Mouse (Mus musculus) intestine, embryonic 16.5 days (tissue): ENCODE results near the gene Trp53i13. TPM values are rescaled to one million over a fixed set of nuclear protein-coding genes. Genes with fewer than 3 reads are reported as not detected.

Source experiments
- ATAC-seq: fragments of 200-750 bp; cut with Nextera tagmentation; 2 replicates; pipeline ENCODE4 v1.8.0; 2017; ENCODE audit warnings: moderate TSS enrichment, moderate library complexity
- H3K27ac ChIP-seq: fragments of 300-500 bp; sonication (generic); 2 replicates; pipeline ENCODE4 v1.5.1; 2014; ENCODE audit warnings: mild to moderate bottlenecking, low read length
- H3K27me3 ChIP-seq: fragments of 300-500 bp; sonication (generic); replicated peaks from 2 replicates; pipeline ENCODE4 v1.6.1; 2014; ENCODE audit warnings: low read length, control low read depth, mixed read lengths; ENCODE audit not compliant: control insufficient read depth, insufficient read depth
- H3K36me3 ChIP-seq: fragments of 300-500 bp; sonication (generic); 2 replicates; pipeline ENCODE4 v1.6.1; 2014; ENCODE audit warnings: low read length, control low read depth; ENCODE audit not compliant: control insufficient read depth, insufficient read depth
- H3K4me1 ChIP-seq: fragments of 300-500 bp; sonication (generic); 2 replicates; pipeline ENCODE4 v1.6.1; 2014; ENCODE audit warnings: low read length, control low read depth, mixed read lengths; ENCODE audit not compliant: control insufficient read depth, insufficient read depth
- H3K4me2 ChIP-seq: fragments of 300-500 bp; sonication (generic); 2 replicates; pipeline ENCODE4 v1.6.1; 2014; ENCODE audit warnings: low read depth, low read length, control low read depth
- H3K4me3 ChIP-seq: fragments of 300-500 bp; sonication (generic); 2 replicates; pipeline ENCODE4 v1.5.1; 2014; ENCODE audit warnings: mild to moderate bottlenecking, low read length
- H3K9ac ChIP-seq: fragments of 300-500 bp; sonication (generic); 2 replicates; pipeline ENCODE4 v1.6.1; 2014; ENCODE audit warnings: low read depth, low read length
- H3K9me3 ChIP-seq: fragments of 300-500 bp; sonication (generic); 2 replicates; pipeline ENCODE4 v1.6.1; 2016; ENCODE audit warnings: low read length, control low read depth; ENCODE audit not compliant: control insufficient read depth
- WGBS: fragments of 180-500 bp; shearing (Covaris S2); extraction: QIAGEN DNeasy Blood & Tissue Kit; methylation state at CpG from one replicate; pipeline ENCODE4 v1.1.7; 2014; 5-methylcytosine and 5-hydroxymethylcytosine counted together
- polyA plus RNA-seq: library from polyadenylated mRNA; unstranded; fragments of >200 nt; fragmentation: Nextera tagmentation; extraction: Ambion mirVana; gene quantifications from 2 replicates; pipeline ENCODE4 v1.2.1, GENCODE M21; 2015

Trp53i13 gene
- polyA plus RNA-seq, 1 experiment from 2014 or later: 24.1 TPM

DNA sequence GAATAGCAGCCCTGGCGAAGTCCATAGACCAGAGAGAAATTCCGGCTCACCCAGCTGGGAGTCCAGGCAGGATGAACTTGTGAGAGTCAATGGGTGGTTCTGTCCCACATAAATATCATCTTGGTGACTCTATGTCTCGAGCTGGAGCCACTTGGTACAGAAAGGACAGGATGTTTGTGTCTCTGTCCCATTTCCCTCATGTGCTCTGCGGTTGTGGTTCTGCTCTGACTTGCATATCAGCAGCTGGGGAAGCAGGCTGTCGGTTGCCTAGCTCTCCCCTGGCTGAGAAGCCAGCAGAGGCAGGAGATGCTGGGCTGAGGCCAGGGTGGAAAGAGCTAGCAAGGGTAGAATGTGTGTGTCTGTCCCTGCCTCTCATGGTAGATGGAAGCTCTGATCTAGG is 3.3 kb upstream of the Trp53i13 start, which contains the start of gene Gm10392:
Gene Gm10392 (minus strand): TSS at position 156 of the 400 bp plus-strand sequence.
- Histone ChIP-seq H3K9ac (no peak within 1 kb of the TSS), H3K4me1 (peaks cover 20% of the 10 kb centered on the region), H3K4me3 (no peak within 1 kb of the TSS), H3K27me3 (peaks cover 6% of the 10 kb centered on the region; the same call in 1 of the 2 replicates), H3K27ac (no peak within 1 kb of the TSS; the same call in 1 of the 2 replicates), H3K36me3 (no peaks in the 10 kb centered on the region), H3K4me2 (no peak within 1 kb of the TSS), H3K9me3 (no peaks in the 10 kb centered on the region)
- 64% methylated on average over 5 of the region's 5 CpGs for WGBS
- no peak for ATAC-seq

- WGBS: 79% methylated on average over 27 of the region's 27 CpGs
- H3K27ac ChIP-seq: no peak overlapping the region
- H3K36me3 ChIP-seq: no peaks in the 10 kb centered on the region
- peaks cover 24% of the 10 kb centered on the region for H3K4me1 ChIP-seq
- peaks cover 6% of the 10 kb centered on the region; the same call in 1 of the 2 replicates for H3K27me3 ChIP-seq
- H3K4me2 ChIP-seq: no peak overlapping the region
- no peaks in the 10 kb centered on the region for H3K9me3 ChIP-seq
- ATAC-seq: no peak
- H3K4me3 ChIP-seq: no peak overlapping the region
- H3K9ac ChIP-seq: no peak overlapping the region
These were observed 2.4 kb upstream of the Trp53i13 start for GRCm38 (mm10) chr11:77518051-77518798.

- 67% methylated on average over 5 of the region's 5 CpGs for WGBS
- Histone ChIP-seq H3K27me3 (peaks cover 6% of the 10 kb centered on the region; the same call in 1 of the 2 replicates), H3K36me3 (no peaks in the 10 kb centered on the region), H3K9ac (no peak overlapping the region), H3K4me3 (no peak overlapping the region), H3K4me1 (peaks cover 28% of the 10 kb centered on the region), H3K27ac (no peak overlapping the region), H3K9me3 (no peaks in the 10 kb centered on the region), H3K4me2 (no peak overlapping the region)
- ATAC-seq: no peak
These were observed 1.0 kb upstream of the Trp53i13 start for GRCm38 (mm10) chr11:77516553-77517425.

GRCm38 (mm10) chr11:77514832-77515636 is 746 bp downstream of the Trp53i13 start, which contains the start of gene Abhd15:
Gene Abhd15, plus strand, starts transcription at chr11:77515121.
- H3K9me3 ChIP-seq: no peaks in the 10 kb centered on the region
- under 1% methylated on average over 66 of the region's 72 CpGs for WGBS
- peaks cover 28% of the 10 kb centered on the region for H3K4me1 ChIP-seq
- ATAC-seq: peak; percentile 57
- peak within 1 kb of the TSS; percentile 98 for H3K4me2 ChIP-seq
- H3K27me3 ChIP-seq: peaks cover 6% of the 10 kb centered on the region; the same call in 1 of the 2 replicates
- H3K9ac ChIP-seq: peak within 1 kb of the TSS; percentile 67
- peak within 1 kb of the TSS; percentile 58 for H3K4me3 ChIP-seq
- H3K36me3 ChIP-seq: no peaks in the 10 kb centered on the region
- peak within 1 kb of the TSS; percentile 46 for H3K27ac ChIP-seq

GRCm38 (mm10) chr11:77514281-77514831 is 1.4 kb downstream of the Trp53i13 start:
- H3K27me3 ChIP-seq: peaks cover 6% of the 10 kb centered on the region; the same call in 1 of the 2 replicates
- H3K36me3 ChIP-seq: no peaks in the 10 kb centered on the region
- peak overlapping the region; percentile 58 for H3K4me3 ChIP-seq
- H3K4me1 ChIP-seq: peaks cover 28% of the 10 kb centered on the region
- peak overlapping the region; percentile 44; the same call in 1 of the 2 replicates for H3K27ac ChIP-seq
- H3K4me2 ChIP-seq: peak overlapping the region; percentile 98
- WGBS: 18% methylated on average over 19 of the region's 19 CpGs
- ATAC-seq: peak; percentile 4; the same call in 1 of the 2 replicates
- peak overlapping the region; percentile 67 for H3K9ac ChIP-seq
- H3K9me3 ChIP-seq: no peaks in the 10 kb centered on the region

DNA sequence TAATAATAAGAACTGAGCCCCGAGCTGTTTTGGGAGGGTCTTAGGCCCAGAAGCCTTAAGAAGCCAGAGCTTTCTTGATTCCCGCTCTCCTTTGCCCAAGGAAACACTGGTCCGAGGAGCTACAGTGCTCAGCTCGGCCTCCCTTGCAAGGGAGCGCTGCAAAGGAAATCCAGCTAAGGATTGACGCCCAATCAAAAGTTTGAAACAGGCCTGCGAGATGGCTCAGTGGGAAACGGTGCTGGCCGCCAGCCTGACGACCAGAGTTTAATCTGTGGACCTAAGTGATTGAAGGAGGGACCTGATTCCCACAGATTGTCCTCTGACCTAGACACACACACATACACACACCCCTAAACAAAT is 2.0 kb downstream of the Trp53i13 start:
- 12% methylated on average over 10 of the region's 10 CpGs for WGBS
- ATAC-seq: no peak
- peak overlapping the region; percentile 67 for H3K9ac ChIP-seq
- peak overlapping the region; percentile 46; the same call in 1 of the 2 replicates for H3K27ac ChIP-seq
- peak overlapping the region; percentile 54 for H3K4me3 ChIP-seq
- peaks cover 28% of the 10 kb centered on the region for H3K4me1 ChIP-seq
- H3K9me3 ChIP-seq: no peaks in the 10 kb centered on the region
- H3K27me3 ChIP-seq: peaks cover 6% of the 10 kb centered on the region; the same call in 1 of the 2 replicates
- no peaks in the 10 kb centered on the region for H3K36me3 ChIP-seq
- H3K4me2 ChIP-seq: peak overlapping the region; percentile 98

GRCm38 (mm10) chr11:77512891-77513810 is 2.6 kb downstream of the Trp53i13 start:
- Histone ChIP-seq H3K27me3 (peaks cover 6% of the 10 kb centered on the region; the same call in 1 of the 2 replicates), H3K4me2 (peak overlapping the region; percentile 98), H3K4me3 (peak overlapping the region; percentile 69), H3K4me1 (peaks cover 34% of the 10 kb centered on the region), H3K9me3 (no peaks in the 10 kb centered on the region), H3K36me3 (no peaks in the 10 kb centered on the region), H3K9ac (peak overlapping the region; percentile 79), H3K27ac (peak overlapping the region; percentile 85)
- under 1% methylated on average over 65 of the region's 84 CpGs for WGBS
- ATAC-seq: peak; percentile 76

DNA sequence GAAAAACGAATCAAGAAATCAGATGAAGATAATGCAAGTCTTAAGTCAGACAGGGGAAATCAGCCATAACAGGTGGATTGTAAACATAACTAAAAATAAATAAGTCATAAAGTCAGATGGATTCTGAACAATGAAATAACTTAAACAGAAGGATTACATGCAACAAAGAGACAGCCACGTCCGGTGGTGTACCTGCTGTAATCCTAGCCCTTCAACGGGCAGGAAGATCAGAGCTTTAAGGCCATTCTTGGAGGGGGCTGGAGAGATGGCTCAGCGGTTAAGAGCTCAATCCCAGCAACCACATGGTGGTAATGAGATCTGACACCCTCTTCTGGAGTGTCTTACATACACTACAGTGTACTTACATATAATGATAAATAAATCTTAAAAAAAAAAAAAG is 4.4 kb downstream of the Trp53i13 start:
- WGBS: 69% methylated on average over 5 of the region's 5 CpGs
- no peak for ATAC-seq
- Histone ChIP-seq H3K36me3 (peaks cover 12% of the 10 kb centered on the region; the same call in 1 of the 2 replicates), H3K9ac (no peak overlapping the region), H3K4me3 (no peak overlapping the region), H3K4me1 (peaks cover 42% of the 10 kb centered on the region), H3K27me3 (peaks cover 6% of the 10 kb centered on the region; the same call in 1 of the 2 replicates), H3K4me2 (no peak overlapping the region), H3K27ac (no peak overlapping the region), H3K9me3 (no peaks in the 10 kb centered on the region)
